Mouse (Mus musculus): ENCODE measurements around the gene Amigo2. TPM values are rescaled to one million over a fixed set of nuclear protein-coding genes. Genes with fewer than 3 reads are reported as not detected.

The Amigo2 gene
- polyA plus RNA-seq, 1 experiment = 0.71 TPM

DNA sequence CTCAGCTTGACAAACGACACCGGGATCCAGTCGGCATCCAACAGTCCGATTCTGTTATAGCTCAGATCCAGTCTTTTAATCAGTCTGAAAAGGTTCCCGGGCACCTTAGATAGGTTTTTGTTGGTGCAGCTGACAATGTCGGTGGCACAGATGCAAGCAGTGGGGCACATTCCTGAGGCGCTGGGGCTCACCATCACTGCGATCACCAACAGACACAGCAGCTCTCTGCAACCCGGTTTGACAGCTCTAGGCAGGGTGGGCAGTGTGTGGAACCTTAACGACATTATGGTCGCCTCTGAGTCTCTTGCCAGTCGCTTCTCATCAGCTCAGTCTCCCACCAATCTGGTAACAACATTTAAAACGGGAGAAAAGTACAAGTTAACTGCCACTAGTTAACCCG lies 831 bp downstream of the Amigo2 start:
- no peak overlapping the region for H3ac ChIP-seq (ENCODE audit: control insufficient read depth, insufficient read length, low read depth)
- H3K79me3 ChIP-seq (ENCODE audit: low read depth) = peaks cover 2% of the 10 kb centered on the region
- no peak overlapping the region for H3K4me3 ChIP-seq (ENCODE audit: insufficient read depth, poor library complexity, severe bottlenecking)
- H3K27me3 ChIP-seq (ENCODE audit: control insufficient read depth, insufficient read depth, insufficient read length) = peaks cover 8% of the 10 kb centered on the region
- no peaks in the 10 kb centered on the region for H3K36me3 ChIP-seq (ENCODE audit: control insufficient read depth, insufficient read depth)
- TF ChIP-seq MAX (IDR thresholded peaks at IDR 0.05) (no peak), MYOG (IDR thresholded peaks at IDR 0.05; ENCODE audit: control insufficient read depth, extremely low read depth, insufficient read length) (no peak), USF1 (IDR thresholded peaks at IDR 0.05; ENCODE audit: low read depth) (no peak), CEBPB (IDR thresholded peaks at IDR 0.05; ENCODE audit: low read depth) (no peak), CTCF (IDR thresholded peaks at IDR 0.05; ENCODE audit: control insufficient read depth, insufficient read depth, insufficient read length) (no peak), FOSL1 (IDR thresholded peaks at IDR 0.05; ENCODE audit: insufficient read depth, low read length, poor library complexity, severe bottlenecking) (no peak), MYOD1 (IDR thresholded peaks at IDR 0.05; ENCODE audit: control insufficient read depth, insufficient read length, low read depth) (no peak)
- no peaks in the 10 kb centered on the region for H3K79me2 ChIP-seq (ENCODE audit: control insufficient read depth, insufficient read depth)

DNA sequence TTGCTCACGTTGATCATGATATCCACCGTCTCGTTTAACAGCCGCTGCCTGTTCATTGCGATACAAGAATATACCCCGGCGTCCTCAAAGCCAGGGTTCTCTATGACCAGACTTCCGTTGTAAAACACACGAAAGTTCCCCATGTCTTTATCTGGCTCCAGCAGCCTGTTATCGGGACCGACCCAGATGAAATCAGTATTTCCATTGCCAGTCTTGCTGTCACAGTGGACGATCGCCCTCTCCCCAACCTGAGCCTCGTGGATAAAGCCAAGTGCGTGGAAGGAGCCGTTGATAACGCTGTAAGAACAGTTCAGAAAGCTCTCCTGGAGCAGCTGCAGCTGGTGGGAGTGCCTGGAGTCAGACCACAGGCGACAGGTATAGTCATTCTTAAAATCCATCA lies 1.7 kb downstream of the Amigo2 start:
- TF ChIP-seq USF1 (IDR thresholded peaks at IDR 0.05; ENCODE audit: low read depth) (no peak), CEBPB (IDR thresholded peaks at IDR 0.05; ENCODE audit: low read depth) (no peak), FOSL1 (IDR thresholded peaks at IDR 0.05; ENCODE audit: insufficient read depth, low read length, poor library complexity, severe bottlenecking) (no peak)

DNA sequence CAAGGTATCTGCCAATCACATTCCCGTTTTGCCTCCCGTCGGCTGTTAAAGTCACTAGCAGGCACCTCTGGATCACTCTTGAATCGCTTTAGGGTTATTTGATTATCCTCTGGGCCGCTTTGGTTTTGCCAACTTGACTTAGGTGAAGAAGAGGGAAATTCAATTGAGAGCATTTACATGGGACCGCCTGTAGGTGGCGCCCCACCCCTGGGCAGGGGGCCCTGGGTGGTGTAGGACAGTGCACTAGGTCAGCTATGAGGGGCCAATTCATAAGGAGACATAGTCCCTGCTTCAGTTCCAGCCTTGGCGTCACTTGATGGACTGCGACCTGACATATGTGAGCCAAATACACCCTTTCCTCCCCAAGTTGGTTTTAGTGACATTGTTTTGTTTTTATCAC lies 10.1 kb downstream of the Amigo2 start:
- no peak overlapping the region for H3K4me3 ChIP-seq (ENCODE audit: insufficient read depth, poor library complexity, severe bottlenecking)
- H3K36me3 ChIP-seq (ENCODE audit: control insufficient read depth, insufficient read depth) = no peaks in the 10 kb centered on the region
- H3ac ChIP-seq (ENCODE audit: control insufficient read depth, insufficient read length, low read depth) = no peak overlapping the region
- no peaks in the 10 kb centered on the region for H3K79me2 ChIP-seq (ENCODE audit: control insufficient read depth, insufficient read depth)
- no peaks in the 10 kb centered on the region for H3K79me3 ChIP-seq (ENCODE audit: low read depth)
- peak; percentile 72 for TF ChIP-seq CTCF (IDR thresholded peaks at IDR 0.05; ENCODE audit: control insufficient read depth, insufficient read depth, insufficient read length)
- TF ChIP-seq MAX (IDR thresholded peaks at IDR 0.05) = no peak
- no peak for TF ChIP-seq USF1 (IDR thresholded peaks at IDR 0.05; ENCODE audit: low read depth)
- no peaks in the 10 kb centered on the region for H3K27me3 ChIP-seq (ENCODE audit: control insufficient read depth, insufficient read depth, insufficient read length)

More for the DNA sequence above, 1.7 kb downstream of the Amigo2 start:
- Histone ChIP-seq H3ac (ENCODE audit: control insufficient read depth, insufficient read length, low read depth) (no peak overlapping the region), H3K4me3 (ENCODE audit: insufficient read depth, poor library complexity, severe bottlenecking) (no peak overlapping the region), H3K79me3 (ENCODE audit: low read depth) (peaks cover 2% of the 10 kb centered on the region), H3K27me3 (ENCODE audit: control insufficient read depth, insufficient read depth, insufficient read length) (peaks cover 8% of the 10 kb centered on the region), H3K36me3 (ENCODE audit: control insufficient read depth, insufficient read depth) (no peaks in the 10 kb centered on the region), H3K79me2 (ENCODE audit: control insufficient read depth, insufficient read depth) (no peaks in the 10 kb centered on the region)

- H3K79me2 ChIP-seq (ENCODE audit: control insufficient read depth, insufficient read depth) = no peaks in the 10 kb centered on the region
- H3ac ChIP-seq (ENCODE audit: control insufficient read depth, insufficient read length, low read depth) = no peak overlapping the region
- no peak overlapping the region for H3K4me3 ChIP-seq (ENCODE audit: insufficient read depth, poor library complexity, severe bottlenecking)
- H3K79me3 ChIP-seq (ENCODE audit: low read depth) = no peaks in the 10 kb centered on the region
- H3K27me3 ChIP-seq (ENCODE audit: control insufficient read depth, insufficient read depth, insufficient read length) = no peaks in the 10 kb centered on the region
- H3K36me3 ChIP-seq (ENCODE audit: control insufficient read depth, insufficient read depth) = no peaks in the 10 kb centered on the region
- TF ChIP-seq MAX (IDR thresholded peaks at IDR 0.05) (no peak), CTCF (IDR thresholded peaks at IDR 0.05; ENCODE audit: control insufficient read depth, insufficient read depth, insufficient read length) (peak; percentile 47)
These were observed 11.9 kb downstream of the Amigo2 start for GRCm38 (mm10) chr15:97235183-97235582.

GRCm38 (mm10) chr15:97234076-97234475 lies 13.0 kb downstream of the Amigo2 start:
- Histone ChIP-seq H3K79me3 (ENCODE audit: low read depth) (no peaks in the 10 kb centered on the region), H3ac (ENCODE audit: control insufficient read depth, insufficient read length, low read depth) (no peak overlapping the region), H3K36me3 (ENCODE audit: control insufficient read depth, insufficient read depth) (no peaks in the 10 kb centered on the region), H3K79me2 (ENCODE audit: control insufficient read depth, insufficient read depth) (no peaks in the 10 kb centered on the region), H3K4me3 (ENCODE audit: insufficient read depth, poor library complexity, severe bottlenecking) (no peak overlapping the region), H3K27me3 (ENCODE audit: control insufficient read depth, insufficient read depth, insufficient read length) (no peaks in the 10 kb centered on the region)
- TF ChIP-seq MYOG (IDR thresholded peaks at IDR 0.05; ENCODE audit: control insufficient read depth, extremely low read depth, insufficient read length) (no peak), CEBPB (IDR thresholded peaks at IDR 0.05; ENCODE audit: low read depth) (no peak), FOSL1 (IDR thresholded peaks at IDR 0.05; ENCODE audit: insufficient read depth, low read length, poor library complexity, severe bottlenecking) (no peak), MAX (IDR thresholded peaks at IDR 0.05) (no peak), USF1 (IDR thresholded peaks at IDR 0.05; ENCODE audit: low read depth) (no peak), MYOD1 (IDR thresholded peaks at IDR 0.05; ENCODE audit: control insufficient read depth, insufficient read length, low read depth) (no peak), CTCF (IDR thresholded peaks at IDR 0.05; ENCODE audit: control insufficient read depth, insufficient read depth, insufficient read length) (no peak)

- Histone ChIP-seq H3ac (ENCODE audit: control insufficient read depth, insufficient read length, low read depth) (no peak overlapping the region), H3K79me3 (ENCODE audit: low read depth) (no peaks in the 10 kb centered on the region), H3K36me3 (ENCODE audit: control insufficient read depth, insufficient read depth) (no peaks in the 10 kb centered on the region), H3K4me3 (ENCODE audit: insufficient read depth, poor library complexity, severe bottlenecking) (no peak overlapping the region), H3K79me2 (ENCODE audit: control insufficient read depth, insufficient read depth) (no peaks in the 10 kb centered on the region), H3K27me3 (ENCODE audit: control insufficient read depth, insufficient read depth, insufficient read length) (no peaks in the 10 kb centered on the region)
- TF ChIP-seq MAX (IDR thresholded peaks at IDR 0.05) (no peak), MYOD1 (IDR thresholded peaks at IDR 0.05; ENCODE audit: control insufficient read depth, insufficient read length, low read depth) (no peak), MYOG (IDR thresholded peaks at IDR 0.05; ENCODE audit: control insufficient read depth, extremely low read depth, insufficient read length) (no peak), CEBPB (IDR thresholded peaks at IDR 0.05; ENCODE audit: low read depth) (no peak), CTCF (IDR thresholded peaks at IDR 0.05; ENCODE audit: control insufficient read depth, insufficient read depth, insufficient read length) (no peak), USF1 (IDR thresholded peaks at IDR 0.05; ENCODE audit: low read depth) (no peak), FOSL1 (IDR thresholded peaks at IDR 0.05; ENCODE audit: insufficient read depth, low read length, poor library complexity, severe bottlenecking) (no peak)
These were observed 17.5 kb downstream of the Amigo2 start for GRCm38 (mm10) chr15:97229494-97230077.

All from C2C12 (cell line).